Mouse (Mus musculus) gastrocnemius, adult 2 months (tissue): ENCODE results near the gene Itgav. TPM values are rescaled to one million over a fixed set of nuclear protein-coding genes. Genes with fewer than 3 reads are reported as not detected.

Experiments
- DNase-seq: peaks from one replicate; pipeline ENCODE4 v3.0.0; 2022
- H3K27ac ChIP-seq: fragments of 200-600 bp; 2 replicates; pipeline ENCODE4 v1.8.1; 2022; ENCODE audit warnings: mild to moderate bottlenecking
- H3K4me3 ChIP-seq: fragments of 200-600 bp; 2 replicates; pipeline ENCODE4 v1.8.1; 2022; ENCODE audit warnings: mild to moderate bottlenecking, moderate library complexity
- CTCF ChIP-seq: fragments of 200-600 bp; IDR thresholded peaks from 2 replicates; pipeline ENCODE4 v1.8.1; 2022; ENCODE audit warnings: antibody characterized with exemption, mild to moderate bottlenecking, moderate library complexity
- intact Hi-C: fragments of 180-260 bp; cut with DNase I; formaldehyde crosslinking; loops from one replicate; pipeline ENCODE4 v1.15.1; 2025
- total RNA-seq, 2 experiments: library from RNA; stranded (reverse); gene quantifications; 2 replicates each; pipeline ENCODE4 v1.2.3; 2021

Itgav gene
- total RNA-seq, 2 experiments from 2014 or later = 33.2 to 43.9 TPM

- no peak for DNase-seq
- no peak overlapping the region for H3K4me3 ChIP-seq
- TF ChIP-seq CTCF = no peak
- intact Hi-C loops = no loop called here
- peak overlapping the region; percentile 51 for H3K27ac ChIP-seq
These were observed 15.4 kb downstream of the Itgav start for GRCm38 (mm10) chr2:83739461-83740124.

- H3K4me3 ChIP-seq = no peak overlapping the region
- no peak for DNase-seq
- H3K27ac ChIP-seq = peak overlapping the region; percentile 51
- no peak for TF ChIP-seq CTCF
- intact Hi-C loops = no loop called here
These were observed 16.4 kb downstream of the Itgav start for GRCm38 (mm10) chr2:83740601-83741031.

GRCm38 (mm10) chr2:83742210-83742609, 18.0 kb downstream of the Itgav start:
- peak; percentile 36 for DNase-seq
- Histone ChIP-seq H3K27ac (peak overlapping the region; percentile 43; the same call in 1 of the 2 replicates), H3K4me3 (no peak overlapping the region)
- intact Hi-C loops = no loop called here
- TF ChIP-seq CTCF = no peak

GRCm38 (mm10) chr2:83742836-83743235, 18.6 kb downstream of the Itgav start:
- intact Hi-C loops = no loop called here
- DNase-seq = no peak
- Histone ChIP-seq H3K27ac (no peak overlapping the region), H3K4me3 (no peak overlapping the region)
- no peak for TF ChIP-seq CTCF

- Histone ChIP-seq H3K4me3 (no peak overlapping the region), H3K27ac (no peak overlapping the region; the same call in 1 of the 2 replicates)
- intact Hi-C loops = no loop called here
- no peak for DNase-seq
- no peak for TF ChIP-seq CTCF
These were observed 20.2 kb downstream of the Itgav start for GRCm38 (mm10) chr2:83744276-83744952.

GRCm38 (mm10) chr2:83745257-83745656, 21.1 kb downstream of the Itgav start:
- intact Hi-C loops = no loop called here
- Histone ChIP-seq H3K4me3 (no peak overlapping the region), H3K27ac (no peak overlapping the region)
- TF ChIP-seq CTCF = no peak
- no peak for DNase-seq

GRCm38 (mm10) chr2:83748581-83749118, 24.5 kb downstream of the Itgav start:
- TF ChIP-seq CTCF = no peak
- intact Hi-C loops = no loop called here
- Histone ChIP-seq H3K27ac (no peak overlapping the region), H3K4me3 (no peak overlapping the region)
- no peak for DNase-seq

- no peak overlapping the region for H3K4me3 ChIP-seq
- intact Hi-C loops = no loop called here
- H3K27ac ChIP-seq = no peak overlapping the region
- DNase-seq = no peak
- no peak for TF ChIP-seq CTCF
These were observed 28.8 kb downstream of the Itgav start for GRCm38 (mm10) chr2:83753008-83753407.

- Histone ChIP-seq H3K27ac (no peak overlapping the region), H3K4me3 (no peak overlapping the region)
- intact Hi-C loops = no loop called here
- no peak for TF ChIP-seq CTCF
- DNase-seq = no peak
These were observed 30.2 kb downstream of the Itgav start for GRCm38 (mm10) chr2:83754306-83754837.

GRCm38 (mm10) chr2:83758606-83759215, 34.5 kb downstream of the Itgav start:
- no peak for TF ChIP-seq CTCF
- no peak for DNase-seq
- H3K27ac ChIP-seq = no peak overlapping the region
- no peak overlapping the region for H3K4me3 ChIP-seq
- intact Hi-C loops = no loop called here

- intact Hi-C loops = no loop called here
- Histone ChIP-seq H3K27ac (no peak overlapping the region), H3K4me3 (no peak overlapping the region)
- TF ChIP-seq CTCF = no peak
- no peak for DNase-seq
These were observed 35.0 kb downstream of the Itgav start for GRCm38 (mm10) chr2:83759216-83759648.

- intact Hi-C loops = no loop called here
- no peak for TF ChIP-seq CTCF
- DNase-seq = no peak
- Histone ChIP-seq H3K4me3 (no peak overlapping the region), H3K27ac (no peak overlapping the region)
These were observed 35.5 kb downstream of the Itgav start for GRCm38 (mm10) chr2:83759667-83760066.

- TF ChIP-seq CTCF = no peak
- Histone ChIP-seq H3K27ac (no peak overlapping the region), H3K4me3 (no peak overlapping the region)
- intact Hi-C loops = no loop called here
- DNase-seq = no peak
These were observed 35.9 kb downstream of the Itgav start for GRCm38 (mm10) chr2:83760112-83760511.
